Mouse (Mus musculus): Measurements from ENCODE around the gene Abraxas2. TPM values are rescaled to one million over a fixed set of nuclear protein-coding genes. Genes with fewer than 3 reads are reported as not detected.

Gene Abraxas2
- polyA plus RNA-seq, 1 experiment = 12.2 TPM

DNA sequence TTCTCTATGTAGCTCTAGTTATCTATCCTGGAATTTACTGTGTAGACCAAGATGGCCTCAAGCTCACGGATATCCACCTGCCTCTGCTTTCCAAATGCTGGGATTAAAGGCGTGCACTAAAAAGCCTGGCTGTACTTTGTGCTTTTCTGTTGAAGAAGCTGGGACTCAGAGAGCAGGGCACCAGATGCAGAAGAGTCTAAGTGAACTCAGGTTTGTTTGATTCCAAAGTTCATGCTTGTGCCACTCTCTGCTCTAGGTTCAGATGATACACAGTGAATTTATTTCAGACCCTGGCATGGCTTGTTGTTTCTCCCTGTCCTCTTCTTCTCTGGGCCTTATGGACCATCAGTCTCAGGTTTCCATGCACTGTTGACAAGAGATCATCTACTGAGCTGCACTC, 66.2 kb downstream of the Abraxas2 start:
- TF ChIP-seq CTCF (IDR thresholded peaks at IDR 0.05; ENCODE audit: insufficient read depth, low read length) (no peak), POLR2A (IDR thresholded peaks at IDR 0.05; ENCODE audit: borderline replicate concordance, extremely low read depth, low read depth, low read length) (no peak)
- DNase-seq = no peak
- WGBS = 85% methylated on average over 2 of the region's 2 CpGs

DNA sequence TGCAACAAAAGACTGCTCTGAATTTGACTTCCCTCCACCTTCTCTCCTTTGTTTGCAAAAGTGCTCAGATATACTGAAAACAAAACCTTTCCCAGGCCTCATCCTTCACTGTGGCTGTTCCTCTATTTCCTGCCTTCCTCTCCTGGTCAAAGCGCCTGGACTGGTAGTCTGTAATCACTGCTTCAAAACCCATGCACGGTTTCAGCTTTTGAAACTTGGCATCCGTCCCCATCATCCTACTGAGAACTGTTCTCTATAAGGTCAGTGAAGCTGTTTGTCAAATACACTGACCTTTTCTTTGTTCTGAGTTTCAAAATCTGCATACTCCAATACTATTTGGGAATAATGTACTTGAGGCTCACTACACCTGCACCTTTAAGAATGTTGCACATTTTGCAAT, 68.2 kb downstream of the Abraxas2 start:
- DNase-seq = no peak
- 40% methylated on average over 3 of the region's 3 CpGs for WGBS
- TF ChIP-seq POLR2A (IDR thresholded peaks at IDR 0.05; ENCODE audit: borderline replicate concordance, extremely low read depth, low read depth, low read length) = no peak
- TF ChIP-seq CTCF (IDR thresholded peaks at IDR 0.05; ENCODE audit: insufficient read depth, low read length) = no peak
- no peaks in the 10 kb centered on the region for H3K4me1 ChIP-seq (ENCODE audit: control insufficient read depth, insufficient read depth, low read length)
- no peak overlapping the region for H3K4me3 ChIP-seq (replicated peaks; ENCODE audit: extremely low read depth, low read depth, low read length)

More for the DNA sequence above, 66.2 kb downstream of the Abraxas2 start:
- no peak overlapping the region for H3K4me3 ChIP-seq (replicated peaks; ENCODE audit: extremely low read depth, low read depth, low read length)
- no peaks in the 10 kb centered on the region for H3K4me1 ChIP-seq (ENCODE audit: control insufficient read depth, insufficient read depth, low read length)

DNA sequence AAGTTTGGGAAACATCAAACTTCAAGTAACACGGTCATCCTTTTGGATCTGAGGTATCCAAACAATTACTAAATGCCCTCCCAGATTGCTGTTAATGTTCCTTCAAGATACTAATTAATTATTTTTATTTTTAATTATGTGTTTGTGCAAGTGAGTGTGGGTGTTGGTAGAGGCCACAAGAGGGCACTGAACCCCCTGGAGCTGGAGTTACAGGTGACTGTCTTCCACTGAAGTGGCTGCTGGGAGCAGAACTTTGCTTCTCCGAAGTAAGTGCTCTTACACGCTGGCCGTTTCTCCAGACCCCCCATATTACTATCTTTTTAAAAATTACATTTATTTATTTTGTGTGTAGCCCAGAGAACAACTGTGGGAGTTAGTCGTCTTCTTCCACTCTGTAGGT, 71.0 kb downstream of the Abraxas2 start:
- Histone ChIP-seq H3K4me3 (replicated peaks; ENCODE audit: extremely low read depth, low read depth, low read length) (no peak overlapping the region), H3K4me1 (ENCODE audit: control insufficient read depth, insufficient read depth, low read length) (peaks cover 3% of the 10 kb centered on the region)
- DNase-seq = no peak
- TF ChIP-seq CTCF (IDR thresholded peaks at IDR 0.05; ENCODE audit: insufficient read depth, low read length) (no peak), POLR2A (IDR thresholded peaks at IDR 0.05; ENCODE audit: borderline replicate concordance, extremely low read depth, low read depth, low read length) (no peak)
- WGBS = 87% methylated on average over 5 of the region's 5 CpGs

GRCm38 (mm10) chr7:132930850-132931559, 72.0 kb downstream of the Abraxas2 start, which contains the start of gene Zranb1:
TSS of gene Zranb1 (plus strand) at chr7:132931142.
- Histone ChIP-seq H3K4me1 (ENCODE audit: control insufficient read depth, insufficient read depth, low read length) (peaks cover 3% of the 10 kb centered on the region), H3K4me3 (replicated peaks; ENCODE audit: extremely low read depth, low read depth, low read length) (peak within 1 kb of the TSS; percentile 88)
- peak; percentile 98 for DNase-seq
- TF ChIP-seq CTCF (IDR thresholded peaks at IDR 0.05; ENCODE audit: insufficient read depth, low read length) (no peak), POLR2A (IDR thresholded peaks at IDR 0.05; ENCODE audit: borderline replicate concordance, extremely low read depth, low read depth, low read length) (peak; percentile 57; the same call in 1 of the 2 replicates)
- under 1% methylated on average over 79 of the region's 93 CpGs for WGBS

DNA sequence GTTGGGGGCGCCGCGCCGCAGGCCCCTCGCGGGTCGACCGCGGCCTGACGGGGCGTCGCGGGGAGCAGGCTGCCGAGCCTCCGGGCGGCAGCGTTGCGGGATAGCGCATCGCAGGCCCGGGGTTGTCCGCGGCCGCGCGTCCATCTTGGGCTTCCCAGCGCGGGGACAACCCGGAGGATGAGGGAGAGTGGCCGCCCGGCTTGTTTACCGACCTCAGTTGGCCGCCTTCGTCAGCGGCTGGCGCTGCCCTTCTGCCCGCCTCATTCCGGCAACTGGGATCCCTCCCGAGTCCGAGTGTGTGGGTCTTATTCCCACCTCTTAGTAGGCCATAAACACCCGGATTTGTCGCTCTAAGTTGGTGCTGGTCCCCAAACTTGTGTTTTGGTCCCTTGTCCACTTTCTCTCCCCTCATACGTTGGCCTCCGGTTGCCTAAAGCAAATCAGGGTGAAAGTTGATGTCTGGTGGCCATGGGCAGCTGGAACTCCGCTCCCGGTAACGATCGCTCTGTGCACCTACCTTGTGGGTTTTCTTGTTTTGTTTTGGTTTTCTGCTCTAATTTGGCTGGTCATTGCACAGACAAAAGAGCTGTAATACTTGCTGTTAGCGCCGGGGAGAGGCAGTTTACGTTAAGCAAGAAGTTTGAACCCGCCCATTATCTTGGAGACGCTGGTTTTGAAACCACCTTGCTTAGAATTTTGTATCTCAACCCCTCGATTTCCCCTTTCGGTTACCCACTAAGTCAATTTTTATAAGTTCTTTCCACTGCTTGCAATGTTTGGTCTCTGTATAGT, 72.7 kb downstream of the Abraxas2 start:
- peaks cover 3% of the 10 kb centered on the region for H3K4me1 ChIP-seq (ENCODE audit: control insufficient read depth, insufficient read depth, low read length)
- DNase-seq = peak; percentile 61
- H3K4me3 ChIP-seq (replicated peaks; ENCODE audit: extremely low read depth, low read depth, low read length) = peak overlapping the region; percentile 84
- 0% methylated on average over 54 of the region's 55 CpGs for WGBS
- TF ChIP-seq CTCF (IDR thresholded peaks at IDR 0.05; ENCODE audit: insufficient read depth, low read length) = no peak
- no peak for TF ChIP-seq POLR2A (IDR thresholded peaks at IDR 0.05; ENCODE audit: borderline replicate concordance, extremely low read depth, low read depth, low read length)

GRCm38 (mm10) chr7:132933331-132933730, 74.3 kb downstream of the Abraxas2 start:
- 62% methylated on average over 1 of the region's 1 CpGs for WGBS
- TF ChIP-seq POLR2A (IDR thresholded peaks at IDR 0.05; ENCODE audit: borderline replicate concordance, extremely low read depth, low read depth, low read length) (no peak), CTCF (IDR thresholded peaks at IDR 0.05; ENCODE audit: insufficient read depth, low read length) (no peak)
- Histone ChIP-seq H3K4me3 (replicated peaks; ENCODE audit: extremely low read depth, low read depth, low read length) (no peak overlapping the region), H3K4me1 (ENCODE audit: control insufficient read depth, insufficient read depth, low read length) (peaks cover 3% of the 10 kb centered on the region)
- DNase-seq = no peak

Other genes with a start within 250 kb of the Abraxas2 start
- 12.4 and 17.1 TPM in 2 replicates for gene Lhpp, start 248.6 kb upstream of the Abraxas2 start, polyA plus RNA-seq (2012; rRNA removed)
- 79.4 and 80.3 TPM in 2 replicates for gene Fam53b, start 45.3 kb upstream of the Abraxas2 start, polyA plus RNA-seq (2012; rRNA removed)
- 6.3 and 7.8 TPM in 2 replicates for gene Eef1akmt2, start 6.6 kb upstream of the Abraxas2 start, polyA plus RNA-seq (2012; rRNA removed)
- gene Zranb1, start 71.9 kb downstream of the Abraxas2 start, polyA plus RNA-seq (2012; rRNA removed) = 5.4 and 10.2 TPM in 2 replicates